Mouse (Mus musculus): ENCODE measurements around the gene Bmp8b.
"Not testable (repeated sequence)": the region's sequence is repeated elsewhere in the genome, so short reads cannot be mapped to it uniquely, and the experiment has no call there.

Gene Bmp8b

DNA sequence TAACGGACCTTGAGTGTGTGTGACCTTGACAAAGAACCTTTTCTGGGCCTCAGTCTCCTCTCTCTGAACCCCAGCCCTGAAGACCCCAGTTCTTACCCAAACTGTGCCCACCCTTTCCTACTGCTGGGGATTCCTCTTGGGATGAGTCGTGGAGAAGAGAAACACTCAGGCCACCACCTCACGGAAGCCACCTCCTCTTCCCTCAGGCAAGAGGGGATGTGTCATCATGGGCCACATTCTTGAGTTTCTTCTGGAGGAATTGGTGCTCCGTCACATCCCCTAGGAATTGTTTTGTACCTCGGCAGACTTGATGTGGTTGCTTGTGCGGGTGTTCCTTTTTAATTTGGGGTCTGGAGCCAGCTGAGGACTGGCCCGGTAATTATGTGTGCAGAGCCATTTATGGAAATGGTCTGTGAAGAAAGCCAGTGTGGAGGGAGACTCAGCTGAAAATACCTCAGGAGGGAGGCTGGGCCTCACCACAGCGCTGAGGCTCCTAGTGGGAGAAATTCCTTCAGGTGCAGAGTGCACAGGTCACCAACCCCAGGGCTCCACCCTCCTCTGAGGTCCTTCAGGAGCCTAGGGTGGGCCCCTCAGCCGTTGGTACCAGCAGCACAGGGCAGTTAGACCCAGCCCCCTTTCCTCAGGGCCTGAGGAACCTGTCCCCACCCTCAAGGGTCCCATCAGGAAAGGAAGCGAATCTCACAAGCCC lies 6.5 kb downstream of the Bmp8b start:
- DNase-seq (ENCODE audit: low spot score in 2 of 2) = not testable (repeated sequence)

DNA sequence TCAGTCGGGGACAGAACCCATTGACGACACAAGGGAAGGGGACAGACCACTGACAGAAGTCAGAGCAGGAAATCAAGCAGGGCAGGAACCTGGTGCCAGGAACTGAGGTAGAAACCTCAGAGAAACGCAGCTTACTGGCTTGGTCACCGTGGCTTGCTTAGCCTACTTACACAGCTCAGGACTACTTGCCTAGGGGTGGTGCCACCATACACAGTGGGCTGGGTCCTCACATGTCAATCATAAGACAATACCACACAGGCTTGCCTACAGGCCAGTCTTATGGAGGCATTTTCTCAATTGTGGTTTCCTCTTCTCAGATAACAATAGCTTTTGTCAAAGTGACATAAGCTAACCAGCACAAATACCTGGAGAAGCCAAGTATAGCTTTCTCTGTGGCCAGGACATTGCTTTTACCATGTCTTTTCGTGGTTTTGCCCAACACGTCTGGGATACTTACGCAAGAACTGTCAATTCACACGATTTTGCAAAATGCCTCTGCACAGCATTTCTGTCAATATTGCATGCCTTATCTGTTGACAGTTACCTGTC lies 7.3 kb downstream of the Bmp8b start:
- no peak for DNase-seq (ENCODE audit: low spot score in 2 of 2)

DNA sequence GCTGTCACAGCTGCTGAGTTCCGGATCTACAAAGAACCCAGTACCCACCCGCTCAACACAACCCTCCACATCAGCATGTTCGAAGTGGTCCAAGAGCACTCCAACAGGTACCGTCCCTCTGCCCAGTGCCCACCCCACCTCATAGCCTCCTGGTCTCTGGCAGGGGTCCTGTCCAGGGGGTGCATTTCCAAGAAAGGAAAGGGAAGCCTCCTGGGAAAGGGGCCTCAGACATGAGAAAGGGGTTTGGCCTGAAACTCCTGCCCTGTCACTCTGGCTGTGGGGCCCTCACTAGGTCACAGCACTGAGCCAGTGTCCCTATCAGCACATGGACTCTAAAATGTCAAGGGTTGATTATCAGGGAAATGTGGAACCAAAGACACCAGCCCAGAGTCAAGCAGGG lies 9.7 kb downstream of the Bmp8b start:
- not testable (repeated sequence) for DNase-seq (ENCODE audit: low spot score in 2 of 2)

DNA sequence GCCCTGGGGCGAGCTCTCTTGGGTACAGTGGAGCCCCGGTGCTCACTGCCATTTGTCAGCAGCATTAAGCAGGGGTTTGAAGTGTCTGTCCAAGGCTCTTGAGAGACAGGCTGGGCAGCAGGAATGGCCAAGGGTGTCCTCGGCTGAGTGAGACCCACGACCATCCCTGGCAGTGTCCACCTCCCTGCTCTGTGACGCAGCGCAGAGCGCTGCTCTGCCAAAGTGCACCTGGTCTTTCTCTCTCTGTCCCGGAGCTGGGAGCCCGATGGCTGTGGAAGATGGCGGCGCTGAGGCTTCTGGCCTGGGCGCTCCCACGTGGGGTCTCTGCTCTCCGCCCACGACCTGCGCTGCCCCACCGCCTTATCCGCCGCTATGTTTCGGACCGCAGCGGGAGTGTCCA lies 11.0 kb downstream of the Bmp8b start, which contains the start of gene Oxct2b:
Oxct2b (plus strand) TSS at position 256 of the 400 bp plus-strand sequence.
- no peak for DNase-seq (ENCODE audit: low spot score in 2 of 2)

DNA sequence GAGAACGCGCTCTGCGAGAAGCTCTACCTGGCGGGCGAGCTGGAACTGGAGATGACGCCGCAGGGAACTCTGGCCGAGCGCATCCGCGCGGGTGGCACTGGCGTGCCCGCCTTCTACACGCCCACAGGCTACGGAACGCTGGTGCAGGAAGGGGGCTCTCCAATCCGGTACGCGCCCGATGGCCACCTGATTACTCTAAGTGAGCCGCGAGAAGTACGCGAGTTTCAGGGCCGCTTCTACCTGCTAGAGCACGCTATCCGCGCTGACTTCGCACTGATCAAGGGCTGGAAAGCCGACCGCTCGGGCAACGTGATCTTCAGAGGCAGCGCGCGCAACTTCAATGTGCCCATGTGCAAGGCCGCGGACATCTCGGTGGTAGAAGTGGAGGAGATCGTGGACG lies 11.7 kb downstream of the Bmp8b start:
- DNase-seq (ENCODE audit: low spot score in 2 of 2) = not testable (repeated sequence)

DNA sequence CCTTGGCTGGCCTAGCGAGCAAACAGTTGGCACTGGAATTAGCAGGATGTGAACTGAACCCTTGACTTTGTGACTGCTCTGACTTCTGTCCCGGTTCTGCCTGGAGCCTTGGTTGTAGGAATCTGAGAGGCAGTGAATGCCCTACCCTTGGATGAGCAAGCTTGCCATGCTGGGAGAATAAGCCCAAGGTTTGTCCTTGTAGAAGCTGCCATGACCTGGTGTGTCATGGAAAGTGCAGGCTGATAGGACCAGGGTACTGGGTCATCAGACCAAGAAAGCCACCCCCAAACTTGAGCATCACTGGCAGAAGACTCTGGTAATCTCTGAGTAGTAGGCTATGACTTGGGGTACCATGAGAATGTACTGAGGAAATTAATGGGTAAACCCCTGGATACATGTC lies 16.3 kb downstream of the Bmp8b start:
- DNase-seq (ENCODE audit: low spot score in 2 of 2) = no peak

DNA sequence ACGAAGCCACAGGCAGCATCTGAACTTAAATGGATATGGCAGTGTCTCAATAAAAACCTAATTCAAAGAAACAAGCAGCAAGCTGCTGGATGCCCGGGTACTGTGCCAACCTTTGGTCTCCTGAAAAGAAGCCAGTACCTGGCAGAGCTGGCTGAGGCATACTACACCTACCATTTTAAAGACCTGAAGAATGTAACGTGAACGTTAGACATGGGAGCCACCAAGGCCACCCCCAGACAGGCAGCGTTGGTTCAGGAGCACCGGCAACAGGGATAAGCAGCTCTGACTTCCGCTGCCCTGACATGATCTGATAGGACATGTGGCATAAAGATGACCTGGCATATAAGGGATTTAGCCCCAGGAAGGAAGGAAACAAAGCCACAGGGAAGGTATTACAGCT lies 21.7 kb downstream of the Bmp8b start:
- DNase-seq (ENCODE audit: low spot score in 2 of 2) = no peak

DNA sequence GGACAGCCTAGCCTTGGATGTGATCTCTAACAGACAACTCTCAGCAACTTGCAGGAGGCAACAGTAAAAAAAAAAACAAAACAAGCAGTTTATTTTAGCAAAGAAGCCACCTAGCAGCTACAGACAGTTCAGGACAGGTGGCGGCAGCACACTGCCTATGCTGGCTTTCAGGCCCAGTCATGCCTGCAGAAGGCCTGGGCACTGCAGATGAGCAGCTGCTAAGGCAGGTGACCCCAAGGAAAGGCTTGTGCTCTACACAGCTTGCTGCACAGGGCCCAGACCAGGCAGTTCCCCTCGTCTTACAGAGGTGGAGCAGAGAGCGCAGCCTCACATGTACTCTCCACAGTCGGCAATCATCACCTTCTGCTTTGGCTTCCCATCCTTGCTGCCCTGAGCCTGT lies 22.1 kb downstream of the Bmp8b start:
- no peak for DNase-seq (ENCODE audit: low spot score in 2 of 2)

DNA sequence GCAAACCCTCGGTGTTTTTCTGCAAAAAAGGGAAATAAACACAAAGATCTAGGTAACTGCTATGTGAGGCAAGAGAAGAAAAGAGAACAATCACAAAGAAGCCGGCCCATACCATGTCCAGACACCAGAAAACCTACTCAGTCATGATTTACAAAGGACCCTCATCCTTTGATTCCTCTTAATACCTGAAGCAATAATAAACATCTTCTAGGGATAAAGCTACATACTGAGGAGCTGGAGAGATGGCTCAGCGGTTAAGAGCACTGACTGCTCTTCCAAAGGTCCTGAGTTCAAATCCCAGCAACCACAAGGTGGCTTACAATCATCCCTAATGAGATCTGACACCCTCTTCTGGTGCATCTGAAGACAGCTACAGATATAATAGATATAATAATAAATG lies 32.6 kb downstream of the Bmp8b start:
- DNase-seq (ENCODE audit: low spot score in 2 of 2) = no peak

DNA sequence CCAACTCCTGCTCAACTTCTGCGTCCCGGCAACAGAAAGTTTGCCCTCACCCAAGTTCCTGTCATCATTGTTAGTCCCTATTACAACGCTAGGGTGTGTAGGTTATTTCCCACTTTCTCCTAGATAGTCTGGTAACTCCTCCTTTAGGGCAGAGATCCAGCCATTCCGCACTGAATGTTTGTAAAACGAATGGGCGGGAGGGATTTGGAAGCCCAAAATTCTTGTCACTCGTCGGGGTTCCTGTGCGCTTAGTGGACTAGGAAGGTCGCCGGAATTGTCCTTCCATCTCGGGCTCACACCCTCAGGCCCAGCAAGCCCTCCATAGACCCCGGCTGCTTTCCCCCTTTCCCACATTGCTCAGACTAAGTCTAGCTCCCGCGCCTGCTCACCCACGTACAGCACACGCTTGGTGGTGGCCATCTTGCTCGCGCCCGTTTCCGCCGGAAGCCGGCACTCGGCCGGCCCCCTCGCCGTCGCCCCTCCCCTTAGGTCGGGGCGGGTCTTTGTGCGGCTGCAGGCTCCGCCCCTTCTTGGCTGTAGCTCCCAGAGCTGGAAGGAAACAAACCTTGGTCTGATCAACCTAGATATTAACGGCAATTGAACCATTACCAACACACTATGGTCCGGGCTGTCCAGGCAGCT lies 34.7 kb downstream of the Bmp8b start, which contains the start of gene Ppie:
Ppie (minus strand) TSS at position 439 of the 642 bp plus-strand sequence.
- peak; percentile 46 to 63 for DNase-seq (ENCODE audit: low spot score in 2 of 2)

DNA sequence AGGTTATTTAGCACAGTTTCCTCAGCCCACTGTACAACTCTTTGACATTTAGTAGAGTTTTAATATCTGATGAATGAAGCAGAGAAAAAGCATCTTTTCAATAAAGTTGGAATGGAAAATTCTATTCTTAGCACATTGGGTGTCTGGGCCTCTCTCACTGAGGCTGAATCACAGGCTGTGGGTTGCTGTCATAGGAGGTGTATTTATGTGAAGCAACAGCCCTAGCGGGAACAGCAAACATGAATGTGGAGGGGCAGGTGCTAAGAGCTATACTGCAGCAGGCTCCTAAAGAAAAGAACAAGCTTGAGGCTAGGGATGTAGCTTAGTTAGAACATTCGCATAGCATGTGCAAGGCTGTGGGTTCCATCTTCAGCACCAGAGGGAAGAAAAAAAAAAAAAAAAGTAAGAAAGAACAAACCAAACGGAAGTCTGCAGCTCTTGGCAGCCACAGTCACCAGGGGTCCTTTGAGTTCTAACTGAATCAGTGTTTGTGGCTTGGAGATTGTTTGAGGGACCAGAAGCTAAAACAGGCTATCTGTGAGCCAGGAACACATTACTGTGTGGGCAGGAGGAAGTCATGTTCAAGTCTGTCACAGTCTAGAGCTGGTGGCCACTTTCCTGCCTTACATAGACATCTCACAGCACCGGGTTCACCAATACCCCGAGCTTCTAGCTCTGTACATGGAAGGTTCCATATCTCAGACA lies 42.6 kb downstream of the Bmp8b start:
- DNase-seq (ENCODE audit: low spot score in 2 of 2) = no peak

DNA sequence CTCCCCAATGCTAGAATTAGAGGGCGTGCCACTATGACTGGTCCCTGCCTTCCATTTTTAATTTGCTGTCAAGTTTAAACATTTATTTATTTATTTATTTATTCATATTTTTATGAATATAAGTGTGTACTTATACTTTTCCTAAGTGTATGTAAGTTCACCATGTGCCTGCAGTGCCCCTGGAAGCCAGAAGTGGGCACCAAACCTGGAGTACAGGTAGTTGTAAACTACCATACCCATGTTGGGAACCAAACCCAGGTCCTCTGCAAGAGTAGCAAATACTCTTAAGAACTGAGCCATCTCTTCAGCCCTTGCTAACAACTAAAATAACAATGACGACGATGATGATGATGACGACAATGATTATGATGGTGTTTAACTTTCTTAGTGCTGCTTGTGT lies 47.0 kb downstream of the Bmp8b start:
- DNase-seq (ENCODE audit: low spot score in 2 of 2) = no peak

DNA sequence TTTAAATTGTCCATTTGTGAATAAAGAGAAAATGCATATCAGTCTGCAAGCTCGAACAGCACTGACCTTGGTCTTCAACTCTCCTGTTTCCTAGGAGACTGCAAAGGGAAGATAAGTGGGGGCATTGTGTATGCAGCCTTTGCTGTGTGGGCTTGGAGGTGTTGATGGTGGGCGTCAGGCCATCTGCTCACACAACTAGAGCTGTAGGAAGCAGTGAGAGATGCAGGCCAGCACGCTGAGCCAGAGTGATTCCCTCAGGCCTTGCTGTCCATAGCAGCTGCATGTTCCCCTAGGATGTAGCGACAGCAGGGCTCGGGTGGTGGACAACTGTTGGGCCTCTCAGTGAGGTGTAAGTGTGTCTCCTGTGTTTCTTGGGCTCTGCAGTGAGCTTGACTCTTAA lies 48.0 kb downstream of the Bmp8b start:
- no peak for DNase-seq (ENCODE audit: low spot score in 2 of 2)

DNA sequence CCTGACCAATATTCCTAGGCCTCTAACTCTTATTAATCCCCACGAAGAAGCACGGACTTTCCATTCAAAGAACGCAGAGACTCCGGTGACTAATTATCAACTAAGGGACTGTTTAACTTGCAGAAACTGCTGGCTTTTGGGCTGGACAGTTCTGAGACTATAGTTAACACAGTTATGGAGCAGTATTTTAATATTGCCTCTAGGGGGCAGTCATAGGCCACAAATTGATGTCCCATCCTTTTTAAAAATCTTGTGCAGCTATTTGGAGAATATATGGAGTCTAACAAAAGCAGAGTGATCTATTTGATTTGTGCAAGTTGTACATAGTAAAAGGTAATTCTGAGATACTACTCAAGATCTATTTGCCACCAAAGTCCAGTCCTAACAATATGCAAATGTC lies 50.0 kb downstream of the Bmp8b start:
- peak in 1 of 2 experiments; percentile 7 for DNase-seq (ENCODE audit: low spot score in 2 of 2)

DNA sequence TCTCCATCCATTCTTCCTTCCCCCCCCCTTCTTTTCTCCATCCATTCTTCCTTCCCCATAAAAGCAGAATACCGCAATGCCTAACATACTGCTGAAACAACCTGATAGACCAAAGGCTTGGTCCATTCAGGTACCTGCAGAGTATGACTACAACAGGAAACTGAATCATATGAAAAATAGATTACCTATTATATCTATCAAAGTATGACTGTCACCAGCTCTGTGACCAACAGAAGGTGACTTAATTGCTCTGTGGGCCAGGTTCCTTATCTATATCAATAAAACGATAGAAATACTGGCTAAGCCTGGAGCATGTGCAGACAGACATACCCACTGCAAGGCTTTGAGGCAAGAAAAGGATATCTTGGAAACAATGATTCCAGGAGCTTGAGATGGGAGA lies 50.5 kb downstream of the Bmp8b start:
- no peak for DNase-seq (ENCODE audit: low spot score in 2 of 2)

DNA sequence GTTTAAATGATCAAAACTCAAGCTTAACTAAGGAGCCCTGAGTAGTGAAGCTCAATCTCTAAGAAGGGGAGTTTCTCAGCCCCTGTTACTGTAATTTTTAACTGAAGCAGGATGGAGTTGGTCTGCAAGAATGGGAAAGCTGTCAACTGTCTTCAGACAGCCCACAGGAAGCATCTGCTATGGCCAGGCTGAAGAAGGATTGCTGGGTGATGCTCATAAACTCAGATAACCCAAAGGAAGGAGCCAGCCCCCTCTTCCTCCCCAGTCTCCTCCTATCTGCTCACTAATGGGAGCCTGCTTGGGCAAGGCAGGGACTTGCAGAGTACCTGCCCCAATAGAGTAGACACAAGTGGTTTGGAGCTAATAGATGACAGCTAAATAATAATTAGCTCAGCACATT lies 50.9 kb downstream of the Bmp8b start:
- no peak for DNase-seq (ENCODE audit: low spot score in 2 of 2)

DNA sequence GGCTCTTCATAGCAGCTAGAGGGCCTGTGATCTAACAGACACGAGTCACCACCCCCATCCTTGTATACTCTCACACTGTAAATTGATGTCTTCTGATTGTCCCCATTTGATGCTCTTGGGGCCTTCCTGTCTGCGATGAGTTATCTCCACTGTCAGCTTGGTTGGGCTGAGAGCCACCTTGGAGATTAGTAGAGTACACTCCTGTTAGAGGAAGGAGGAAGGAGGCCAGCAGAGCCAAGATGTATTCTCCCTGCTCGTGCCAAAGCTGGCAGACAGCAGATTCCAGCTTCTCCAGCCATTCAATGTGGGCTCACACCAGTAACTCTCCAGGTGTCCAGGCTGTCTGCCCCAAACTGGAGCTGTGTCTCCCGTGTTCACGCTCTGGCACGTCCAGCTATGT lies 55.6 kb downstream of the Bmp8b start:
- no peak for DNase-seq (ENCODE audit: low spot score in 2 of 2)

DNA sequence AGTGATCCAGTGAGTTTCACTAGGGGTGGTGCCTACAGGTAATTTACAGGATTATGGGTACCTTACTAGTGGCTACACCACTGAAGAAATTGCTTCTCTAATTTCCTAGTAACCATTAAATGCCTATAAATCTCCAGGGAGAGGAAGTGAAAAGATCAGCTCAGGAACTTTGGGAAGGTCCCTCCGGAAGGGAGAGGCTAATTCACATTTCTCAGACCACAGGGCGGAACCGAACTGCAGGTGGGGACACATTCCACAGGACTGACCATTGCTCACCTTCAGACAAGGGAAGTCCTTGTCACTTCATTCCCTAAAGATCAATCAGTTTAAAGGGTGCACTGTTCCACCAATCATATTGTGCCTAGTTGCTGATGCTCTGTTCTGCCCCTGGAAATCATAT lies 56.3 kb downstream of the Bmp8b start:
- DNase-seq (ENCODE audit: low spot score in 2 of 2) = not testable (repeated sequence)

DNA sequence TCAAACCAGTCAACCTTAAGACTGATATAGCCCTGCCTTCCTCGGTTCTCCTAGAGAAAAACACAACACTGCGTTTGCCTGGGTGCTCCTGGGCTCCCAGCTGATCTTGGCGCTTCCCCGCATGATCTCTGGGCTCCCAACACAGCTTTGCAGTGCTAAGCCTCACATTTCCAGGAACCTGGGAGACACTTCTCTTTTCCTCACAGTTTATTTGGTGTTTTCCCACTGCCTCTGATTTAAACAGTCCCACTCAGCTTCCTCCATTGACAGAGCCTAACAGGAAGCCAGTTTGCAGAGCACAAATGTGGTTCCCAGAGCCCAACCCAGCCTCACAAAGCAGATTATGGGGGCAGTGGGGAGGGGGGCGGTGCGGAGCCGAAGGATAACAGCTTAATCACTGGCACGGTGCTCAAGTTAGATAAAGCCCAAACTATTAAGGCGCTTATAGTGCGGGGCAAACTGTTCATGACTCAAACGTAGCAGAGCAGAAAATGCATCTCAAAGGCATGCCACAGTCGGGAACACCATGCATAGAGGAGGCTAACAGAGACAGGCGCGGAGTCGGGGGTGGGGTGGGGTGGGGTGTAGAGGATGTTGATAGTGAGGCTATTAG lies 57.4 kb downstream of the Bmp8b start:
- no peak for DNase-seq (ENCODE audit: low spot score in 2 of 2)

DNA sequence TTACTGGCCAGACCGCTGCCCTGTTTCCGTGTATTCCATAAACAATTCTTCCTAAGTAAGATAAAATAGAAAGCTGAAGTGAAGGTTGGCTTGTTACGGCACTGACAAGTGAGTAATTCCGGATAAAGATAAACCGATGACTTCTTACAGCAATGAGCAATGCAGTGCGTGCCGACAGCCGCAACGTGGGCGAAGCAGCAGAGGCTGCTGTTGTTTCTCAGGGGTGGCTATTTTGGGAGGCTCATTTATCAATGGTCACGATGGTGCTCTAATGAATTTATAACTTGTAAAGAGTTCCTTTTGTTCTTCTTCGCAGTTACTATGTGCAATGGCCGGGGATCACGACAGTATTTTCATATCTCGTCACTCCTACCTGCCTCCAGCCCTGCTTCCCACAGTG lies 59.2 kb downstream of the Bmp8b start:
- DNase-seq (ENCODE audit: low spot score in 2 of 2) = no peak

DNA sequence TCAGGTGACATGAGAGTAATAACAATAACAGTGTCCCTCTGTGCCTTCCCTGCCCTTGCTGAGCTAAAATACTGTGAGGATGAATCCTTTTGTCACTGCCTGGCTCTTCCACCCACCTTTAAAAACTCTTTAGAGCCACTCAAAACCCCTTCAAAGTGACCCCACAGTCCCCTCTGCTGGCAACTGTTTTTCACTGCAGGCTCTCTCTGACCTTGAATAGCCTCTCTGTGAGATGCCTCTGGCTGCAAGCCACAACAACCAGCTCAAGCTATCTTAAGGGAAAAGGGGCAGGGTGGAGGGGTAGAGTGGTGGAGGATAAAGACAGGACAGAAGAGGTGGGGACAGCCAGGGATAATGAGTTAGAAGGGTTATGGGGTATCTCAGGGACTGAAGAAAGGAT lies 66.8 kb downstream of the Bmp8b start:
- no peak for DNase-seq (ENCODE audit: low spot score in 2 of 2)
